Mouse (Mus musculus) A20 (cell line): Measurements from ENCODE around the gene Cyp4f14.
"Not testable (repeated sequence)": the region's sequence is repeated elsewhere in the genome, so short reads cannot be mapped to it uniquely, and the experiment has no call there.

Source experiments
- DNase-seq: peaks from one replicate; pipeline ENCODE4 v3.0.0-alpha.2; 2011; ENCODE audit warnings: low read depth, low spot score

Gene Cyp4f14

GRCm38 (mm10) chr17:32891239-32892180 is 25.6 kb downstream of the Cyp4f14 start, which contains the start of gene Zfp870:
Gene Zfp870 (minus strand): TSS chr17:32891642.
- DNase-seq: peak; percentile 97

GRCm38 (mm10) chr17:32890852-32891238 is 26.3 kb downstream of the Cyp4f14 start:
- no peak for DNase-seq

- DNase-seq: no peak
Observed at GRCm38 (mm10) chr17:32889611-32890010, 27.5 kb downstream of the Cyp4f14 start.

GRCm38 (mm10) chr17:32880320-32881218 is 36.6 kb downstream of the Cyp4f14 start:
- DNase-seq: no peak

- no peak for DNase-seq
Observed at GRCm38 (mm10) chr17:32878773-32879172, 38.4 kb downstream of the Cyp4f14 start.

- no peak for DNase-seq
Observed at GRCm38 (mm10) chr17:32877471-32878171, 39.5 kb downstream of the Cyp4f14 start.

- no peak for DNase-seq
Observed at GRCm38 (mm10) chr17:32872696-32873095, 44.4 kb downstream of the Cyp4f14 start.

GRCm38 (mm10) chr17:32872091-32872490 is 45.1 kb downstream of the Cyp4f14 start:
- no peak for DNase-seq

- no peak for DNase-seq
Observed at GRCm38 (mm10) chr17:32871483-32871882, 45.7 kb downstream of the Cyp4f14 start.

GRCm38 (mm10) chr17:32867266-32867665 is 49.9 kb downstream of the Cyp4f14 start:
- DNase-seq: not testable (repeated sequence)

GRCm38 (mm10) chr17:32856713-32857112 is 60.4 kb downstream of the Cyp4f14 start:
- DNase-seq: not testable (repeated sequence)
